Mouse (Mus musculus) myocyte (in vitro differentiated cells): ENCODE results near the gene Ccdc153.

Source experiments
- CEBPB ChIP-seq: IDR thresholded peaks from 2 replicates; pipeline ENCODE4 v1.6.1; 2011; ENCODE audit warnings: mild to moderate bottlenecking, moderate library complexity; ENCODE audit not compliant: poor library complexity, insufficient read depth, severe bottlenecking
- E2F4 ChIP-seq: IDR thresholded peaks from one replicate; pipeline ENCODE4 v1.6.1; 2011; ENCODE audit warnings: mild to moderate bottlenecking, control low read depth, moderate library complexity; ENCODE audit not compliant: insufficient read depth
- MAX ChIP-seq: IDR thresholded peaks from one replicate; pipeline ENCODE4 v1.6.1; 2011; ENCODE audit warnings: low read depth, mild to moderate bottlenecking, control low read depth
- MYOD1 ChIP-seq, 3 experiments: IDR thresholded peaks; one replicate each; pipeline ENCODE4 v1.6.1; 2011; ENCODE audit warnings: control low read depth in 2 of 3, low read depth in 2 of 3, mild to moderate bottlenecking in 2 of 3, moderate library complexity in 1 of 3; ENCODE audit not compliant: insufficient read length in 2 of 3, control insufficient read depth in 1 of 3
- POLR2A ChIP-seq: IDR thresholded peaks from one replicate; pipeline ENCODE4 v1.6.1; 2011; ENCODE audit warnings: low read depth, mild to moderate bottlenecking, control low read depth, moderate library complexity; ENCODE audit not compliant: insufficient read length
- POLR2AphosphoS2 ChIP-seq: IDR thresholded peaks from one replicate; pipeline ENCODE4 v1.6.1; 2011; ENCODE audit warnings: low read depth, control low read depth; ENCODE audit not compliant: insufficient read length
- REST ChIP-seq: IDR thresholded peaks from one replicate; pipeline ENCODE4 v1.6.1; 2011; ENCODE audit warnings: mild to moderate bottlenecking, control low read depth, moderate library complexity; ENCODE audit not compliant: insufficient read depth, insufficient read length
- TCF12 ChIP-seq: IDR thresholded peaks from one replicate; pipeline ENCODE4 v1.6.1; 2011; ENCODE audit warnings: mild to moderate bottlenecking, control low read depth; ENCODE audit not compliant: poor library complexity, insufficient read depth, severe bottlenecking
- USF1 ChIP-seq: IDR thresholded peaks from one replicate; pipeline ENCODE4 v1.6.1; 2011; ENCODE audit warnings: low read depth, mild to moderate bottlenecking, control low read depth, moderate library complexity

- TF ChIP-seq POLR2A (no peak), TCF12 (no peak), POLR2AphosphoS2 (no peak), CEBPB (no peak), REST (no peak), MAX (no peak), E2F4 (no peak), USF1 (no peak), MYOD1 (IDR thresholded peaks at IDR 0.05; ENCODE audit: control insufficient read depth in 1 of 3, insufficient read length in 2 of 3, low read depth in 2 of 3) (no peak)
Observed at GRCm38 (mm10) chr9:44287003-44287400, 46.5 kb downstream of the Ccdc153 start.
